Mouse (Mus musculus) c-Kit-positive CD71-positive TER-119-positive erythroid progenitor cells, embryonic 14.5 days (primary cell): Measurements from ENCODE around the gene Htt.
A peak's percentile ranks its signal among the peaks of the same experiment; 100 is the strongest.

Experiments used
- DNase-seq: peaks from one replicate; pipeline ENCODE4 v3.0.0-alpha.2; 2013; ENCODE audit warnings: low spot score

The Htt gene

GRCm38 (mm10) chr5:34889252-34889651 lies 127.7 kb downstream of the Htt start:
- DNase-seq = no peak

- peak; percentile 66 for DNase-seq
These were observed 135.3 kb downstream of the Htt start for GRCm38 (mm10) chr5:34896697-34897453.

- DNase-seq = no peak
These were observed 138.4 kb downstream of the Htt start for GRCm38 (mm10) chr5:34899787-34900469.

GRCm38 (mm10) chr5:34902371-34902770 lies 140.8 kb downstream of the Htt start:
- DNase-seq = no peak

GRCm38 (mm10) chr5:34902811-34903385 lies 141.4 kb downstream of the Htt start:
- no peak for DNase-seq

- no peak for DNase-seq
These were observed 142.9 kb downstream of the Htt start for GRCm38 (mm10) chr5:34904412-34904811.

GRCm38 (mm10) chr5:34907230-34907629 lies 145.7 kb downstream of the Htt start:
- no peak for DNase-seq

- no peak for DNase-seq
These were observed 146.6 kb downstream of the Htt start, which contains the start of gene Msantd1 for GRCm38 (mm10) chr5:34907910-34908725. Gene Msantd1, plus strand, starts transcription at chr5:34908012.

GRCm38 (mm10) chr5:34908726-34909633 lies 147.4 kb downstream of the Htt start:
- no peak for DNase-seq

- peak; percentile 69 for DNase-seq
These were observed 148.3 kb downstream of the Htt start for GRCm38 (mm10) chr5:34909634-34910503.

- peak; percentile 21 for DNase-seq
These were observed 148.9 kb downstream of the Htt start for GRCm38 (mm10) chr5:34910504-34910815.

GRCm38 (mm10) chr5:34915801-34916200 lies 154.3 kb downstream of the Htt start:
- DNase-seq = peak; percentile 75

GRCm38 (mm10) chr5:34917234-34917655 lies 155.7 kb downstream of the Htt start:
- no peak for DNase-seq

GRCm38 (mm10) chr5:34918785-34919184 lies 157.2 kb downstream of the Htt start:
- no peak for DNase-seq

GRCm38 (mm10) chr5:34922531-34922930 lies 161.0 kb downstream of the Htt start:
- DNase-seq = no peak

GRCm38 (mm10) chr5:34923920-34924319 lies 162.4 kb downstream of the Htt start:
- peak; percentile 67 for DNase-seq

GRCm38 (mm10) chr5:34924519-34924918 lies 163.0 kb downstream of the Htt start:
- no peak for DNase-seq

- DNase-seq = no peak
These were observed 166.1 kb downstream of the Htt start for GRCm38 (mm10) chr5:34927648-34928047.

- peak; percentile 80 for DNase-seq
These were observed 168.8 kb downstream of the Htt start for GRCm38 (mm10) chr5:34930151-34930975.
